Mouse (Mus musculus) adrenal gland, postnatal 10 days (tissue): ENCODE results near the gene Pip4k2a. TPM values are rescaled to one million over a fixed set of nuclear protein-coding genes. Genes with fewer than 3 reads are reported as not detected.

ENCODE experiments used
- DNase-seq: peaks from one replicate; pipeline ENCODE4 v3.0.0; 2021; ENCODE audit warnings: mixed read lengths
- total RNA-seq, 2 experiments: library from RNA; stranded (reverse); gene quantifications; 2 replicates each; pipeline ENCODE4 v1.2.3; 2021

The Pip4k2a gene
- total RNA-seq, 2 experiments from 2014 or later, result 17.7 to 22.6 TPM

GRCm38 (mm10) chr2:18982581-18982980 lies 15.3 kb downstream of the Pip4k2a start:
- no peak for DNase-seq

GRCm38 (mm10) chr2:18979675-18980074 lies 18.3 kb downstream of the Pip4k2a start:
- no peak for DNase-seq

GRCm38 (mm10) chr2:18979046-18979445 lies 18.9 kb downstream of the Pip4k2a start:
- DNase-seq, result no peak

- no peak for DNase-seq
These were observed 20.6 kb downstream of the Pip4k2a start for GRCm38 (mm10) chr2:18977201-18977805.

GRCm38 (mm10) chr2:18976175-18976574 lies 21.8 kb downstream of the Pip4k2a start:
- no peak for DNase-seq

GRCm38 (mm10) chr2:18974882-18975645 lies 22.9 kb downstream of the Pip4k2a start:
- no peak for DNase-seq

GRCm38 (mm10) chr2:18971564-18971963 lies 26.4 kb downstream of the Pip4k2a start:
- no peak for DNase-seq

- DNase-seq, result no peak
These were observed 27.5 kb downstream of the Pip4k2a start for GRCm38 (mm10) chr2:18970461-18970860.

GRCm38 (mm10) chr2:18969066-18969681 lies 28.8 kb downstream of the Pip4k2a start:
- DNase-seq, result no peak

- DNase-seq, result no peak
These were observed 30.4 kb downstream of the Pip4k2a start for GRCm38 (mm10) chr2:18967451-18968063.

- no peak for DNase-seq
These were observed 31.4 kb downstream of the Pip4k2a start for GRCm38 (mm10) chr2:18966566-18966965.

- no peak for DNase-seq
These were observed 32.0 kb downstream of the Pip4k2a start for GRCm38 (mm10) chr2:18965950-18966349.

GRCm38 (mm10) chr2:18965108-18965507 lies 32.8 kb downstream of the Pip4k2a start:
- no peak for DNase-seq

- no peak for DNase-seq
These were observed 34.5 kb downstream of the Pip4k2a start for GRCm38 (mm10) chr2:18963286-18964040.

- DNase-seq, result no peak
These were observed 35.4 kb downstream of the Pip4k2a start for GRCm38 (mm10) chr2:18962502-18962901.

- no peak for DNase-seq
These were observed 37.5 kb downstream of the Pip4k2a start for GRCm38 (mm10) chr2:18960376-18960973.

GRCm38 (mm10) chr2:18959558-18959957 lies 38.4 kb downstream of the Pip4k2a start:
- DNase-seq, result no peak

GRCm38 (mm10) chr2:18959008-18959407 lies 38.9 kb downstream of the Pip4k2a start:
- DNase-seq, result no peak

GRCm38 (mm10) chr2:18958501-18958900 lies 39.4 kb downstream of the Pip4k2a start:
- DNase-seq, result no peak

GRCm38 (mm10) chr2:18958044-18958443 lies 39.9 kb downstream of the Pip4k2a start:
- no peak for DNase-seq

GRCm38 (mm10) chr2:18957459-18957858 lies 40.5 kb downstream of the Pip4k2a start:
- DNase-seq, result no peak

- DNase-seq, result no peak
These were observed 41.0 kb downstream of the Pip4k2a start for GRCm38 (mm10) chr2:18956945-18957344.
